Mouse (Mus musculus): Measurements from ENCODE around the gene Ddr1. TPM values are rescaled to one million over a fixed set of nuclear protein-coding genes. Genes with fewer than 3 reads are reported as not detected.
A peak's percentile ranks its signal among the peaks of the same experiment; 100 is the strongest.

Ddr1 gene
- polyA plus RNA-seq, 1 experiment from 2014 or later = 75.8 TPM

DNA sequence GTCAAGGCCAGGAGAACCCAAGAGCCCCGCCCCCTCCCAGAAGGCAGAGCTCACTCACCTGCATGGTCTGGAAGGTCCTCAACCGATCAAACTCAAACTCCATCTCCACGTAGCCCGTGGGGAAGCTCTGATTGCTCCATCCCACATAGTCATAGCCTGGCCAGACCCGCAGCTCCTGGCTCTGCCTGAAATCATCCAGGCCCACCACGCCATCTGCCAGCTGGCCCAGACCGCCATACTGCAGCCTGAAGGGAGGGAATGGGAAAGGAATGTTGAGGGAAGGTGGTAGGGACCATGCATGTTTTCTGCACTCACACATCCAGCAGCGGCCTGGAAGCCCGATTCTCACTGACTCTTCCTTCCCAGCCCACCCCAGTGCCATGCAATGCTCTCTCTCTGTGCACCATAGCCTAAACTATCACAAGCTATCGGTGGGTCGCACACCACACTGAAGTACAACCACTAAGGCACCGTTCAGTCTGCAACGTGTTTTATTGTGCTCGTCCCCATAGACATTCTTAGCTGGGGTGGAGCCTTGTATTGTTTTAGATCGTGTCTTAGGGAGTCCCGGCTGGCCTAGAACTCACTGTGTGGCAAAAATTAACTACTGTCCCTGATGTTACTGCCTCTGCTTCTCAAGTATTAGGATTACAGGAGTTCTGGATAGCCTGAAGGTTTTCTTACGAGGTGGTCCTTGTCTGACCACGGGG lies 14.3 kb downstream of the Ddr1 start:
- Histone ChIP-seq H3K4me1 (ENCODE audit: control insufficient read depth in 2 of 2, insufficient read depth in 2 of 2, low read length in 2 of 2) (no peaks in the 10 kb centered on the region), H3K9ac (ENCODE audit: low read length) (no peak overlapping the region), H3K9me3 (ENCODE audit: control insufficient read depth, low read length) (peaks cover under 1% of the 10 kb centered on the region; the same call in 1 of the 2 replicates), H3K27me3 (ENCODE audit: control insufficient read depth, insufficient read depth, low read length) (no peaks in the 10 kb centered on the region), H3K27ac (replicated peaks in 1 of 2; ENCODE audit: control insufficient read depth in 1 of 2, insufficient read depth in 1 of 2, low read depth in 2 of 2, low read length in 2 of 2) (no peak overlapping the region), H3K4me2 (ENCODE audit: low read length) (no peak overlapping the region), H3K36me3 (ENCODE audit: control insufficient read depth, insufficient read depth, low read length) (peaks cover 91% of the 10 kb centered on the region), H3K4me3 (ENCODE audit: control insufficient read depth in 1 of 2, insufficient read depth in 1 of 2, low read depth in 1 of 2, low read length in 2 of 2) (no peak overlapping the region)
- ATAC-seq (ENCODE audit: insufficient number of reproducible peaks, insufficient read depth, low FRiP score, low read depth) = no peak
- WGBS = 88% methylated on average over 18 of the region's 18 CpGs

DNA sequence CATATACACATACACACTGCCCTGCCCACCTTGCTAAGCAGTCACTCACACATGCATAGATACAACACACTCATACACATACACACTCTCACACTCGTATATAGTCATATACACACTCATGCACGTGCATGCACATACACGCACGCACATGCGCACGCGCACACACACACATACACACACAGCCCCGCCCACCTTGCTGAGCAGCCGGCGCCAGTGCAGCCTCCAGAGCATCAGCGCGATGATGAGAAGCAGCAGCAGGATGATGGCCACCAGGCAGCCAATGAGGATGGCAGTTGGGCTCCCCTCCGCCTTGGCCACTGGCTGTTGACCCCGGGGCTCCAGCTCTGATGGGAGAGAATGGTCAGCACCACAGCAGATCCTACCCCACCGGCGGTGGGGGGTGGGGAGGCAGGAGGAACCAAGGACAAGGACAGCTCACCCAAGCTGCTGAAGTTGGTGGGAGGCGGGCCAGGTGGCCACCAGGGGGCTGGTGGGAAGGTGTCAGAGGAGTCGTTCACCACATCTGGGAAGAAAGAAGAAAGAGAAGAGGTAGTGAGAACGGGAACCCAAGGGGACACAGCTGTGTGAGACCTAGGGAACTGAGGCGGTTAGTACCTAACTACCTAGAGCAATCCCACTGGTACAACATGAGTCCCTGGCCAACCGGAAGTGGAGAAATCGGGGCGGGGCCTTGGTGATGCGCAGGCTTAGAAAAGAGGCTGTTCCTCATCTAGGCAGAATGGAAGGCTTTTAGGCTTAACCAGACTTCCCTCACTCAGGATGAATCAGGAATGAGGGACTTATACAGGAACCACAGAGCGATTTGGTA lies 15.9 kb downstream of the Ddr1 start:
- Histone ChIP-seq H3K9ac (ENCODE audit: low read length) (no peak overlapping the region), H3K27ac (replicated peaks in 1 of 2; ENCODE audit: control insufficient read depth in 1 of 2, insufficient read depth in 1 of 2, low read depth in 2 of 2, low read length in 2 of 2) (no peak overlapping the region), H3K4me1 (ENCODE audit: control insufficient read depth in 2 of 2, insufficient read depth in 2 of 2, low read length in 2 of 2) (no peaks in the 10 kb centered on the region), H3K36me3 (ENCODE audit: control insufficient read depth, insufficient read depth, low read length) (peaks cover 100% of the 10 kb centered on the region), H3K4me2 (ENCODE audit: low read length) (no peak overlapping the region), H3K4me3 (ENCODE audit: control insufficient read depth in 1 of 2, insufficient read depth in 1 of 2, low read depth in 1 of 2, low read length in 2 of 2) (no peak overlapping the region), H3K9me3 (ENCODE audit: control insufficient read depth, low read length) (no peaks in the 10 kb centered on the region), H3K27me3 (ENCODE audit: control insufficient read depth, insufficient read depth, low read length) (no peaks in the 10 kb centered on the region)
- 82% methylated on average over 25 of the region's 25 CpGs for WGBS
- no peak for ATAC-seq (ENCODE audit: insufficient number of reproducible peaks, insufficient read depth, low FRiP score, low read depth)

GRCm38 (mm10) chr17:35685061-35685460 lies 19.4 kb downstream of the Ddr1 start:
- ATAC-seq (ENCODE audit: insufficient number of reproducible peaks, insufficient read depth, low FRiP score, low read depth) = no peak
- H3K9ac ChIP-seq (ENCODE audit: low read length) = no peak overlapping the region
- 72% methylated on average over 9 of the region's 9 CpGs for WGBS
- H3K4me2 ChIP-seq (ENCODE audit: low read length) = no peak overlapping the region
- H3K4me1 ChIP-seq (ENCODE audit: control insufficient read depth in 2 of 2, insufficient read depth in 2 of 2, low read length in 2 of 2) = no peaks in the 10 kb centered on the region
- H3K27me3 ChIP-seq (ENCODE audit: control insufficient read depth, insufficient read depth, low read length) = no peaks in the 10 kb centered on the region
- no peak overlapping the region for H3K4me3 ChIP-seq (ENCODE audit: control insufficient read depth in 1 of 2, insufficient read depth in 1 of 2, low read depth in 1 of 2, low read length in 2 of 2)
- H3K36me3 ChIP-seq (ENCODE audit: control insufficient read depth, insufficient read depth, low read length) = peaks cover 99% of the 10 kb centered on the region
- H3K9me3 ChIP-seq (ENCODE audit: control insufficient read depth, low read length) = no peaks in the 10 kb centered on the region
- H3K27ac ChIP-seq (replicated peaks in 1 of 2; ENCODE audit: control insufficient read depth in 1 of 2, insufficient read depth in 1 of 2, low read depth in 2 of 2, low read length in 2 of 2) = no peak overlapping the region

DNA sequence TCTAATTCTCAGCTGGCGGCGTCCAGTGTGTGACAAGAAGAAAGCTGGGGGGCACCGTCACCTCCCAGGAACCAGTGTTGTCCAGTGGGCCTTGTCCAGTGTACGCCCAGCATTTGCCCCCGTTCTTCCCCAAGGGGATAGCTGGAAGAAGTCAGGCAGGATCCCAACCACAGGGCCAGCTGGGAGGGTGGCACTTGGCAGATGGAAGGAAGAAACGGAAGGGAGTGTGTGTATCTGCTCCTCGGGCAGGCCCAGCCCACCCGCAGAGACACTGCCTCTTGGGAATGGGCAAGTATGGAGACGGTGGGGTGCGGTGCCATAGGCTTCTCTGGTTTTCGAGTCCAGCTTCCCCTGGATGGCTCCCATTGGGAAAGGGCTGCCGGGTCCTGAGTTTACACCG lies 22.4 kb downstream of the Ddr1 start:
- no peak for ATAC-seq (ENCODE audit: insufficient number of reproducible peaks, insufficient read depth, low FRiP score, low read depth)
- peaks cover 68% of the 10 kb centered on the region for H3K36me3 ChIP-seq (ENCODE audit: control insufficient read depth, insufficient read depth, low read length)

GRCm38 (mm10) chr17:35680591-35680990 lies 23.8 kb downstream of the Ddr1 start:
- Histone ChIP-seq H3K36me3 (ENCODE audit: control insufficient read depth, insufficient read depth, low read length) (peaks cover 55% of the 10 kb centered on the region), H3K9me3 (ENCODE audit: control insufficient read depth, low read length) (no peaks in the 10 kb centered on the region), H3K4me2 (ENCODE audit: low read length) (no peak overlapping the region), H3K27ac (replicated peaks in 1 of 2; ENCODE audit: control insufficient read depth in 1 of 2, insufficient read depth in 1 of 2, low read depth in 2 of 2, low read length in 2 of 2) (no peak overlapping the region), H3K4me3 (ENCODE audit: control insufficient read depth in 1 of 2, insufficient read depth in 1 of 2, low read depth in 1 of 2, low read length in 2 of 2) (no peak overlapping the region), H3K9ac (ENCODE audit: low read length) (no peak overlapping the region), H3K27me3 (ENCODE audit: control insufficient read depth, insufficient read depth, low read length) (no peaks in the 10 kb centered on the region), H3K4me1 (ENCODE audit: control insufficient read depth in 2 of 2, insufficient read depth in 2 of 2, low read length in 2 of 2) (no peaks in the 10 kb centered on the region)
- WGBS = 49% methylated on average over 6 of the region's 6 CpGs
- no peak for ATAC-seq (ENCODE audit: insufficient number of reproducible peaks, insufficient read depth, low FRiP score, low read depth)

More for the DNA sequence above, 22.4 kb downstream of the Ddr1 start:
- no peak overlapping the region for H3K4me3 ChIP-seq (ENCODE audit: control insufficient read depth in 1 of 2, insufficient read depth in 1 of 2, low read depth in 1 of 2, low read length in 2 of 2)
- no peaks in the 10 kb centered on the region for H3K9me3 ChIP-seq (ENCODE audit: control insufficient read depth, low read length)
- no peak overlapping the region for H3K9ac ChIP-seq (ENCODE audit: low read length)
- WGBS = 88% methylated on average over 13 of the region's 13 CpGs
- H3K4me1 ChIP-seq (ENCODE audit: control insufficient read depth in 2 of 2, insufficient read depth in 2 of 2, low read length in 2 of 2) = no peaks in the 10 kb centered on the region
- no peaks in the 10 kb centered on the region for H3K27me3 ChIP-seq (ENCODE audit: control insufficient read depth, insufficient read depth, low read length)
- H3K27ac ChIP-seq (replicated peaks in 1 of 2; ENCODE audit: control insufficient read depth in 1 of 2, insufficient read depth in 1 of 2, low read depth in 2 of 2, low read length in 2 of 2) = no peak overlapping the region
- H3K4me2 ChIP-seq (ENCODE audit: low read length) = no peak overlapping the region

GRCm38 (mm10) chr17:35673416-35674035 lies 30.9 kb downstream of the Ddr1 start, which contains the start of gene Gtf2h4:
Gene Gtf2h4 (minus strand): TSS chr17:35673739.
- H3K36me3 ChIP-seq (ENCODE audit: control insufficient read depth, insufficient read depth, low read length) = peaks cover 16% of the 10 kb centered on the region; the same call in 1 of the 2 replicates
- WGBS = 1% methylated on average over 23 of the region's 23 CpGs
- H3K27me3 ChIP-seq (ENCODE audit: control insufficient read depth, insufficient read depth, low read length) = no peaks in the 10 kb centered on the region
- peaks cover 2 to 4% of the 10 kb centered on the region in 2 experiments; a peak in 2 of 4 replicates for H3K4me1 ChIP-seq (ENCODE audit: control insufficient read depth in 2 of 2, insufficient read depth in 2 of 2, low read length in 2 of 2)
- H3K9me3 ChIP-seq (ENCODE audit: control insufficient read depth, low read length) = no peaks in the 10 kb centered on the region
- H3K4me3 ChIP-seq (ENCODE audit: control insufficient read depth in 1 of 2, insufficient read depth in 1 of 2, low read depth in 1 of 2, low read length in 2 of 2) = peak within 1 kb of the TSS; percentile 73 to 76
- H3K9ac ChIP-seq (ENCODE audit: low read length) = peak within 1 kb of the TSS; percentile 92
- peak; percentile 93 for ATAC-seq (ENCODE audit: insufficient number of reproducible peaks, insufficient read depth, low FRiP score, low read depth)
- H3K27ac ChIP-seq (replicated peaks in 1 of 2; ENCODE audit: control insufficient read depth in 1 of 2, insufficient read depth in 1 of 2, low read depth in 2 of 2, low read length in 2 of 2) = peak within 1 kb of the TSS in 1 of 2 experiments; percentile 36; a peak in 1 of 4 replicates
- H3K4me2 ChIP-seq (ENCODE audit: low read length) = peak within 1 kb of the TSS; percentile 79

GRCm38 (mm10) chr17:35672527-35672926 lies 31.9 kb downstream of the Ddr1 start:
- H3K9me3 ChIP-seq (ENCODE audit: control insufficient read depth, low read length) = no peaks in the 10 kb centered on the region
- no peak overlapping the region for H3K27ac ChIP-seq (replicated peaks in 1 of 2; ENCODE audit: control insufficient read depth in 1 of 2, insufficient read depth in 1 of 2, low read depth in 2 of 2, low read length in 2 of 2)
- WGBS = 85% methylated on average over 6 of the region's 6 CpGs
- ATAC-seq (ENCODE audit: insufficient number of reproducible peaks, insufficient read depth, low FRiP score, low read depth) = no peak
- no peak overlapping the region for H3K4me2 ChIP-seq (ENCODE audit: low read length)
- H3K36me3 ChIP-seq (ENCODE audit: control insufficient read depth, insufficient read depth, low read length) = peaks cover 16% of the 10 kb centered on the region; the same call in 1 of the 2 replicates
- H3K27me3 ChIP-seq (ENCODE audit: control insufficient read depth, insufficient read depth, low read length) = no peaks in the 10 kb centered on the region
- H3K4me3 ChIP-seq (ENCODE audit: control insufficient read depth in 1 of 2, insufficient read depth in 1 of 2, low read depth in 1 of 2, low read length in 2 of 2) = no peak overlapping the region
- no peak overlapping the region for H3K9ac ChIP-seq (ENCODE audit: low read length)
- peaks cover 2 to 7% of the 10 kb centered on the region in 2 experiments for H3K4me1 ChIP-seq (ENCODE audit: control insufficient read depth in 2 of 2, insufficient read depth in 2 of 2, low read length in 2 of 2)

Measured in heart, embryonic 14.5 days (tissue).